Mouse (Mus musculus) lung, postnatal 14 days (tissue): ENCODE data around the gene Dab1.

Source experiments
- DNase-seq: peaks from one replicate; pipeline ENCODE4 v3.0.0; 2021

Dab1 gene

GRCm38 (mm10) chr4:104696522-104696921, 1077.4 kb downstream of the Dab1 start:
- DNase-seq = no peak

DNA sequence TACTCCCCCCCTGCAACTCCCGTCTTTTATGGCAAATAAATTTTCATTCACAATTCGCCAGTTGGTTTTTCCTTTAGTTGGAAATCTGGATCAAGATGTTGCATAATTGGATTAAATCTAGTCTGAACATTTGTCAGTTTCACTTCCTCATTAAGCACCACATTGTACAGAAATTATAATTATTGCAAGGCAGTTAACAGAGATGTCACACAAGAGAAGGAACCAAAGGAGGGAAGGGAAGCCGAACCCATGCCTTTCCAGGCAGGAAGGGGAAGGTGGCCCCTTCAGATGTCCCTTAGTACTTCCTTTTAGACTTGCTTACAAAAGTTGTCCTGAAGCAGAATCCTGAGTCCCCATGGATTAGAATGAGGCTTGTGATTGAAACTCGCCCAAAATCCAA, 1078.5 kb downstream of the Dab1 start:
- no peak for DNase-seq

GRCm38 (mm10) chr4:104705664-104706645, 1086.8 kb downstream of the Dab1 start:
- no peak for DNase-seq

DNA sequence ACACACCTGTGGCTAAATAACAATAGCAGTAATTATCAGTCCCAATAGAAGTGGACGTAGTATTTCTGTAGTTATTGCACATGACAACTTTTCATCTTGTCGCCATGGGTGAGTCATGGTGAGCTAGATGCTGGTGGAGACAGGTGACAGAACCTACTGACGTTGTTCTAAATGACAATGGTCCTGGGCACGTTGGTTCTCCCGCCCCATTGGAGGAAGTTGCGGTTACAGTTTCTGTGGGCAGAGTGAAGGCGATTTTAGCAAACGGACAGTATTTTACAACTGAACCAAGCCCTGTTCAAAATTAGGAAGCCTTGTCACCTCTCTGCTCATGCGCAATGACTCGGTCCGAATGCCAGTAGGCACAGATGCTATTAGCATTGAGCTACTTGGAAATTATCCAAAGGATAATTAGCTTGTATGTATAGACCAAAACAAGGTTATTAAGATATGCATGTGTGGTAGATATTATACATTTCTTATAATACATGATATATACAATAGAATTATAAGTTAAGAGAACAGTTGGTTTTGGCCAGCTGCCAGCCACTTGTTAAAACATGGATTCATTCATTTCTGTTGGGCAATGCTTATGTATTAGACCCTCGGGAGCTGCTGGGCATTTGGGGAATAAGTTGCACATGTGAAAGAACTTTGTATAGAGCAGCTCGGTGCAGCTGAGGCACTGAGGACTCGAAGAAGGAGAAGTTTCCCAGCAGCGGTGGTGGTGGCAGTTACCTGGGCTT, 1093.4 kb downstream of the Dab1 start:
- DNase-seq = no peak

- no peak for DNase-seq
These were observed 1095.9 kb downstream of the Dab1 start for GRCm38 (mm10) chr4:104714925-104715519.

- DNase-seq = no peak
These were observed 1096.7 kb downstream of the Dab1 start for GRCm38 (mm10) chr4:104715857-104716256.

DNA sequence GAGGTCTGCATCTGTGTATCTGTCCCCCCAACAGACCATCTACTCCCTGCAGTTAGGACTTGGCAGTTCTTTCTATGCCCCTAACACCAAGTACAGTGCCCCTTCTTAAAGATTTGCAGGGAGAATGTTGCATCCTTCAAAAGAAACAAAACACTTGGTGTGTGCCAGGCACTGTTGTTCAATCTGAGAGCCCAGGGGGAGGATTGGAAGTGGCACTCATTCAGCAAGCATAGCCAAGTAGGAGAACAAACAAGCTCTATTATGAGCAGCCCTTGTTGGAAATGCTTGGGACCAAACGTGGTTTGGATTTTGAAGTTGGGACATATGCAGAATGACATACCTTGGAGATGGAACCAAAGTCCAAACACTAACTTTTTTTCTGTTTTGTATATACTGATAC, 1097.3 kb downstream of the Dab1 start:
- DNase-seq = no peak

GRCm38 (mm10) chr4:104718973-104719795, 1100.0 kb downstream of the Dab1 start:
- DNase-seq = peak; percentile 1

DNA sequence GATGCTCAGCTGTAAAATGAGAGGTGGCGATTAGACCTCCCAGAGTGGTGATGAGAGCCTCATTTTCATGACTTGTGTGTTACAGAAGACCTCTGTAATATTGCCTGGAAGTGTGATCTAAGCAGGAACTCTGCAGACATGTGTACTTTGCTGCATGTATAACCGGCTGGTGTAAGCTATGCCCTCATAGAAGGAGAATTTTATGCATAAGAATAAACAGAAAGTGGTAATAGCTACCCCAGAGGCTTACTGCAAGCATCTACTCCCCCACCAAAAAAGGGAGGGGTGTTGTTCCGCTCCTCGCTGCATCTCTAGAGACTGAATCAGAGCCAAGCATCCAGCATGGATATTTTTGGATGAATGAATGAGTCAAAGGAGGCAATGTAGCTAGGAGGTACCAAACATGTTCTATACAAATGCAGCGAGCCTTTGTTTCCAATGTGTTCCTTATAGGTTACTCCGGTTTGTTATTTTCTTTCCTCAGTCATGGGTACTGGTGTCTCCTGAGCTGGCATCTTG, 1104.4 kb downstream of the Dab1 start:
- no peak for DNase-seq

- no peak for DNase-seq
These were observed 1105.1 kb downstream of the Dab1 start for GRCm38 (mm10) chr4:104724258-104724657.

DNA sequence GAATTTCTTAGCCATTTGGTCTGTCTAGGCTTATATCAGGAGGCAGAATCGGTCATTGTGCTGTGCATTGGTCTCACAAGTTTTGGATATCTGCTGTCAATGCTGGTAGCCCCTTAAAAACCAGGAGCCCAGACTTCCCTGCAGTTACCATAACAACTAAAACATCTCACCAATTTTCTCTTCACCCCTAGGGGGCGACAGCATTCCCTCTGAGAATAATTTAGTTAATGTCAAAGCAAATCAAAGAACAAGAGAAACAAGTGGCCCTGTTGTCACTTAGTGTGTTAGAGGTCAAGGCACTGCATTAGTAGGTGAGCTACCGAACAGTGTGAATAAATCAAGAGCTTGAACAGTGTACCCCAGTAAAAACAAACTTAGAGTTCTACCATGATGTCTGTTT, 1106.5 kb downstream of the Dab1 start:
- DNase-seq = peak; percentile 4

GRCm38 (mm10) chr4:104729185-104729584, 1110.0 kb downstream of the Dab1 start:
- no peak for DNase-seq

DNA sequence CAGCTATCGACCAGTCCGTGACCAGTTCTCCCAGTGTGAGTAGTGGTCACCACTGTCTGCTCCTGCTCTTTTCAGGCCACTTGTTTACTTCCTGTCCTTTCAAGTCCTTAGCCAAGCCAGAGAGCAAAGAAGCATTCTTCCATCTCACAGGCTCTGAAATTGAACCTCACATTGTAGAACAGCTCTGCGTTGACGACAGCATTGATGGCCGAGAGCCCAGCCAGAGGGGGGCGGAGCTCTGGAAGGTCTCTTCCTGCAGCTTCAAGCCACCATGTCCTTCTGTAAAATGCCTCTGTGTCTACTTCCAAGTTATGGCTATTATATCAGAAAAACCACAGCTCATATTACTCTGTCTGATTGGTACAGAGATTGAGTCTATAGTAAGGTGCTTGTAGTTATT, 1127.3 kb downstream of the Dab1 start:
- no peak for DNase-seq

- no peak for DNase-seq
These were observed 1134.9 kb downstream of the Dab1 start for GRCm38 (mm10) chr4:104754090-104754489.

GRCm38 (mm10) chr4:104760878-104761624, 1141.9 kb downstream of the Dab1 start:
- DNase-seq = no peak

GRCm38 (mm10) chr4:104766065-104766464, 1146.9 kb downstream of the Dab1 start, which contains the start of gene C8b:
C8b (plus strand) TSS chr4:104766317.
- DNase-seq = no peak

DNA sequence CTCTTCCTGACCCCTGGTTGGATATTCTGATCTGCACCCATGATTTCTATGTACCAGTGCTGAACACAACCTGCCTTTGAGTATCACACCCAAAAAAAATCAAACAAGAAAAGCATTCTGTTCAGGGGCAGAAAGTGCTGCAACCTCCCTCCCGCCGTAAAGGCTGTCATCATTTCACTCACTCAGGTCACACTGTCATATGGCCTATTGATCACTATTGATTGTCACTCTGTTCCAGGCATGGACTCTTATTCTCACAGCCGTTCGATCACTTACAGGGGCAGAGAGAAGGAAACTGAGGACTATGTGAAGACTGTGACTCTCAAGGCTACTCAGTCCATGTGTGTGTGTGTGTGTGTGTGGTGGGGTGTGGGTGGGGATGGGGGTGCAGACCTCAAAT, 1149.0 kb downstream of the Dab1 start:
- no peak for DNase-seq

- DNase-seq = no peak
These were observed 1150.4 kb downstream of the Dab1 start for GRCm38 (mm10) chr4:104769602-104770001.

- no peak for DNase-seq
These were observed 1151.2 kb downstream of the Dab1 start for GRCm38 (mm10) chr4:104770331-104770730.

- no peak for DNase-seq
These were observed 1156.4 kb downstream of the Dab1 start for GRCm38 (mm10) chr4:104775601-104776000.

GRCm38 (mm10) chr4:104779460-104779859, 1160.3 kb downstream of the Dab1 start:
- no peak for DNase-seq
